Mouse (Mus musculus) C2C12 (cell line): ENCODE measurements around the gene Nol3.

Experiments
- CEBPB ChIP-seq: IDR thresholded peaks from one replicate; pipeline ENCODE4 v1.6.1; 2011; ENCODE audit warnings: low read depth, mild to moderate bottlenecking, control low read depth, moderate library complexity
- CTCF ChIP-seq: IDR thresholded peaks from one replicate; pipeline ENCODE4 v1.5.1; 2011; ENCODE audit not compliant: control insufficient read depth, insufficient read depth, insufficient read length
- MAX ChIP-seq: IDR thresholded peaks from one replicate; pipeline ENCODE4 v1.6.1; 2011; ENCODE audit warnings: mild to moderate bottlenecking, control low read depth
- MYOG ChIP-seq: IDR thresholded peaks from one replicate; pipeline ENCODE4 v1.6.1; 2011; ENCODE audit not compliant: control insufficient read depth, insufficient read length; ENCODE audit errors: extremely low read depth
- USF1 ChIP-seq: IDR thresholded peaks from one replicate; pipeline ENCODE4 v1.6.1; 2011; ENCODE audit warnings: low read depth, mild to moderate bottlenecking, control low read depth, moderate library complexity

- TF ChIP-seq CTCF (no peak), MAX (no peak), CEBPB (no peak), MYOG (no peak), USF1 (no peak)
These were observed 6.3 kb downstream of the Nol3 start for GRCm38 (mm10) chr8:105282239-105282638.
